Mouse (Mus musculus): ENCODE measurements at regions not wholly inside any gene's neighbourhood (a gene's known extent, or its start where the extent isn't known, plus 50 kb on each side); places are given as distances from the start of the nearest gene placed in this dataset.
"Not testable (repeated sequence)": the region's sequence is repeated elsewhere in the genome, so short reads cannot be mapped to it uniquely, and the experiment has no call there.

- peak in 1 of 2 experiments; percentile 6 for DNase-seq
Measured at GRCm38 (mm10) chrX:76077781-76078180, 186.3 kb upstream of the Cldn34b3 start.

- DNase-seq: peak in 1 of 2 experiments; percentile 3
Measured at GRCm38 (mm10) chrX:76082670-76083069, 181.4 kb upstream of the Cldn34b3 start.

- no peak for DNase-seq
Measured at GRCm38 (mm10) chrX:76110763-76111474, 153.2 kb upstream of the Cldn34b3 start.

- DNase-seq: peak; percentile 7 to 22
Measured at GRCm38 (mm10) chrX:76116086-76116485, 148.0 kb upstream of the Cldn34b3 start.

- no peak for DNase-seq
Measured at GRCm38 (mm10) chrX:76116562-76116961, 147.5 kb upstream of the Cldn34b3 start.

- no peak for DNase-seq
Measured at GRCm38 (mm10) chrX:76120936-76121335, 143.2 kb upstream of the Cldn34b3 start.

DNA sequence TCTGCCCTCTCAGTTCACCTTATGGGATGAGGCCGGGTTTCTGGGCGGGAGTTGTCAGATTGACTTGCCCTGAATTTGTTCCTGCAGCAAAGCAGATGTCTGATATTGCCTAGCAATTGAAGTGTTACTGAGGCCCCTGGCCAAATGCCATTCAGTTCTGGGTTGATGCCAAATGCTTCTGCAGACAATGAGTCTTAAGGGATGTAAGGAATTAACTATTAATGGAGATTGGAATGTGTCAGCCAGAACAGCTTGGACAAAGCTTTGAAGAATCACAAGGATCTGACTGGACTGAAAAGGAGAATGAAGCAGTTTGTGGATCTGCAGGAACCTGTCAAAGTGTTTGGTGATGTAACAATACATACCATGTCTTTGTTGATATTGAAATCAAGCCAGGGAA lies 140.7 kb upstream of the Cldn34b3 start:
- peak; percentile 80 to 84 for DNase-seq

DNA sequence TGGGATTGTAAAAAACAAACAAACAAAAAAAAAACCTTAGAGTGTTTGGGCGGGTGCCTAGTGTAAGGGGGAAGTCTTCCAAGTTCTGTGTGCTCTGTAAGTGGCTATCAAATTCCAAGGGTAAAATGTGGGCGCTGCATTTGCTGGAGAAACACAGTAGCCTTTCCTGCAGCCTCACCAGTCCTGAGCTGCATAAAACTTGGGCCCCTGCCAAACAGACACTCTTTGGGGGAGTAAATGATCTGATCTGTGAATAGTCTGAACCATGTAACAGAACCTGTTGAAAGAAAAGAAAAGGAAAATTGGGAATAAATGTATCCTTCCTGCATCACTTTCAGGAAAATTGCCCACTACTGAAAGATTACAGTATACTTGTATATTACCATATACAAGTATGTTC lies 126.4 kb upstream of the Cldn34b3 start:
- peak; percentile 2 to 12 for DNase-seq

DNA sequence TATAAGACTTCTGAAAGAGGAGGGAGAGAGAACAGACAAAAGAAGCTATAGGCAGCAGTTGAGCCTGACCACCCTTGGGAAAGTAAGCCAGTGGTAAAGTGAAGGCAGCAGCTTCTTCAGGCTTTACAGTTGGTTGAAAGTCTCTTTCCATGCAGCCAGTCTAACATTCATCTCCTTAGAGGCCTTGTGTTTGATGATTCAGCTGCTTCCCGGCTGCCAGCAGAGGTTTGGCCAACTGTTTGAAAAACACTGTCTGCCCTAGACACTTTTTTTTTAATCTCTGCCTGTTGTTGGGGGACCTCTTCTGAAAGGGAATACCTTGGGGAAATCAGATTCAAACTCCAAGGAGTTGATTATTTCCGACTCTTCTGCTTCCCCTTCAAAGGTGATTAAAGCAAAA lies 123.1 kb upstream of the Cldn34b3 start:
- DNase-seq: no peak

DNA sequence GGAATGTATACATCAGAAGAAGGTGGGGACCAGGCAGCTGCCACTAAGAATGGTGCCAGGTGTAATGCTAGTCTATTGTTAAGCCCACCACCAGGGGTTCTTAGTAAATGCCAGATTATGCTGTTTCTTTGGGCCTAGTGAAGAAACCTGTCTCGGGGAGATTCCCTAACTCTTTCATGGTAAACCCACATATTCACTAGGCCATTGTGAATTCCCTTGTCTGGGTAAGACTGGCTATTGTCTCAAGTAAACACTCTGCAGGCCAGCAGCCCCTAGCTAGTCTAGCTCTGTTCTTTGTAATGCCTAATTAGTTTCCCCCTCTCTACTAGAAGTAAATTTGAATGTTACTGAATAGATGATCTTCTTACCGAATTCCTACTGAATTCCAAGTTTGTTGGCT lies 89.3 kb upstream of the Cldn34b3 start:
- not testable (repeated sequence) for DNase-seq

GRCm38 (mm10) chrX:76181446-76182148 lies 82.5 kb upstream of the Cldn34b3 start:
- no peak for DNase-seq

DNA sequence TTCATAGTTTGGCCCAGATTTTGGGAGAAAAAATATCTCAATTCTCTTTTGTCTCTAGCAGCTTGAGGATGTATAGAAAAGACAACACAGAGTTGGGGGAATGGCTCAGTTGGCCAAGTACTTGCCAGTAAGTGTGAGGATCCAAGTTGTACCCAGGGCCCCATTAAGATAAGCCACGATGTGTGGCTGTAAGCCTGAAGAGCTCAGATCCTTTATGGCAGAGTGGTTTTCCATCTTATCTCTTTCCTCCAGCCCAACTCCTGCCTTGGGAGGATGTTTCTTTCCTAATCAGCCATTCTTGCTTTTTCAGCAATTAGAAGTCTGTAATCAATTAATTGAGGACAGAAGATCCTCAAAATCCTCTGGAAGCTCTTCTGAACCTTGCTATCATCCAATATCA lies 63.5 kb upstream of the Cldn34b3 start:
- DNase-seq: no peak

DNA sequence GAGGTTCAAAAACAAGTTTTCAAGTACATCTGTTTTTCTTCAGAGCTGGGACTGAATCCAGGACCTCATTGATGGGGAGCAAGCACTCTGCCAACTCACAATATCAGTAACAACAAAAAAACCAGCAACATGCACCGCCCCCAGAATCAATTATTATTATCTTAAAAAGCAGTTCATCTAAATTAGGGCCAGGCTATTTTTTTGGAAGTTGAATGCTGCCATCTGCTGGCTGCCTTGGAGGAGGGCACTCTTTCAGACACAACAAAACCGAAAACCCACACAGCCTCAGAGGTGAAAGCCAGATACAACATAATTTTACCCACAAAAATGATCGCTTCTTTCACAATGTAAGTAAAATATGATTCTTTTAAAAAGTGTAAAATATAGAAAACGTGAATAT lies 62.7 kb upstream of the Cldn34b3 start:
- peak; percentile 53 to 59 for DNase-seq
